Mouse (Mus musculus): Measurements from ENCODE around the gene Zfp715. TPM values are rescaled to one million over a fixed set of nuclear protein-coding genes. Genes with fewer than 3 reads are reported as not detected.
A peak's percentile ranks its signal among the peaks of the same experiment; 100 is the strongest.
"Not testable (repeated sequence)": the region's sequence is repeated elsewhere in the genome, so short reads cannot be mapped to it uniquely, and the experiment has no call there.

Zfp715 gene
- total RNA-seq, 1 experiment from 2014 or later = 23.1 TPM

- peak; percentile 23 to 46 for ATAC-seq (replicated peaks in 1 of 2; ENCODE audit: insufficient read depth in 1 of 2, low FRiP score in 2 of 2, low TSS enrichment in 1 of 2, low read depth in 1 of 2, poor library complexity in 2 of 2, severe bottlenecking in 2 of 2)
Measured at GRCm38 (mm10) chr7:43312386-43313012, 595 bp downstream of the Zfp715 start.

- no peak for ATAC-seq (replicated peaks in 1 of 2; ENCODE audit: insufficient read depth in 1 of 2, low FRiP score in 2 of 2, low TSS enrichment in 1 of 2, low read depth in 1 of 2, poor library complexity in 2 of 2, severe bottlenecking in 2 of 2)
Measured at GRCm38 (mm10) chr7:43311632-43312031, 1.5 kb downstream of the Zfp715 start.

- ATAC-seq (replicated peaks in 1 of 2; ENCODE audit: insufficient read depth in 1 of 2, low FRiP score in 2 of 2, low TSS enrichment in 1 of 2, low read depth in 1 of 2, poor library complexity in 2 of 2, severe bottlenecking in 2 of 2) = no peak
Measured at GRCm38 (mm10) chr7:43309069-43309468, 4.0 kb downstream of the Zfp715 start.

- ATAC-seq (replicated peaks in 1 of 2; ENCODE audit: insufficient read depth in 1 of 2, low FRiP score in 2 of 2, low TSS enrichment in 1 of 2, low read depth in 1 of 2, poor library complexity in 2 of 2, severe bottlenecking in 2 of 2) = 0 out of 4 replicates have a peak, but pooled peaks have one; percentile 29 to 41
Measured at GRCm38 (mm10) chr7:43305235-43305634, 7.9 kb downstream of the Zfp715 start.

- ATAC-seq (replicated peaks in 1 of 2; ENCODE audit: insufficient read depth in 1 of 2, low FRiP score in 2 of 2, low TSS enrichment in 1 of 2, low read depth in 1 of 2, poor library complexity in 2 of 2, severe bottlenecking in 2 of 2) = no peak
Measured at GRCm38 (mm10) chr7:43291524-43291923, 21.6 kb downstream of the Zfp715 start.

GRCm38 (mm10) chr7:43282859-43283595 lies 30.1 kb downstream of the Zfp715 start:
- ATAC-seq (replicated peaks in 1 of 2; ENCODE audit: insufficient read depth in 1 of 2, low FRiP score in 2 of 2, low TSS enrichment in 1 of 2, low read depth in 1 of 2, poor library complexity in 2 of 2, severe bottlenecking in 2 of 2) = peak; percentile 72 to 83

- ATAC-seq (replicated peaks in 1 of 2; ENCODE audit: insufficient read depth in 1 of 2, low FRiP score in 2 of 2, low TSS enrichment in 1 of 2, low read depth in 1 of 2, poor library complexity in 2 of 2, severe bottlenecking in 2 of 2) = no peak
Measured at GRCm38 (mm10) chr7:43282459-43282858, 30.6 kb downstream of the Zfp715 start.

- ATAC-seq (replicated peaks in 1 of 2; ENCODE audit: insufficient read depth in 1 of 2, low FRiP score in 2 of 2, low TSS enrichment in 1 of 2, low read depth in 1 of 2, poor library complexity in 2 of 2, severe bottlenecking in 2 of 2) = no peak
Measured at GRCm38 (mm10) chr7:43277401-43277800, 35.7 kb downstream of the Zfp715 start.

- not testable (repeated sequence) for ATAC-seq (replicated peaks in 1 of 2; ENCODE audit: insufficient read depth in 1 of 2, low FRiP score in 2 of 2, low TSS enrichment in 1 of 2, low read depth in 1 of 2, poor library complexity in 2 of 2, severe bottlenecking in 2 of 2)
Measured at GRCm38 (mm10) chr7:43276178-43276577, 36.9 kb downstream of the Zfp715 start.

- peak; percentile 43 to 68; a peak in 2 of 4 replicates for ATAC-seq (replicated peaks in 1 of 2; ENCODE audit: insufficient read depth in 1 of 2, low FRiP score in 2 of 2, low TSS enrichment in 1 of 2, low read depth in 1 of 2, poor library complexity in 2 of 2, severe bottlenecking in 2 of 2)
Measured at GRCm38 (mm10) chr7:43273476-43273875, 39.6 kb downstream of the Zfp715 start.

GRCm38 (mm10) chr7:43267359-43267758 lies 45.7 kb downstream of the Zfp715 start:
- ATAC-seq (replicated peaks in 1 of 2; ENCODE audit: insufficient read depth in 1 of 2, low FRiP score in 2 of 2, low TSS enrichment in 1 of 2, low read depth in 1 of 2, poor library complexity in 2 of 2, severe bottlenecking in 2 of 2) = not testable (repeated sequence)

GRCm38 (mm10) chr7:43253540-43253939 lies 59.6 kb downstream of the Zfp715 start:
- no peak for ATAC-seq (replicated peaks in 1 of 2; ENCODE audit: insufficient read depth in 1 of 2, low FRiP score in 2 of 2, low TSS enrichment in 1 of 2, low read depth in 1 of 2, poor library complexity in 2 of 2, severe bottlenecking in 2 of 2)

- ATAC-seq (replicated peaks in 1 of 2; ENCODE audit: insufficient read depth in 1 of 2, low FRiP score in 2 of 2, low TSS enrichment in 1 of 2, low read depth in 1 of 2, poor library complexity in 2 of 2, severe bottlenecking in 2 of 2) = peak in 1 of 2 experiments; percentile 53; a peak in 2 of 4 replicates
Measured at GRCm38 (mm10) chr7:43250718-43251117, 62.4 kb downstream of the Zfp715 start.

Other genes starting within 250 kb of the Zfp715 start
- gene Zfp936, start 199.1 kb downstream of the Zfp715 start, total RNA-seq (2017) = not detected in 2 replicates
- gene Siglecf, start 38.0 kb upstream of the Zfp715 start, total RNA-seq (2017) = 5.0 and 7.6 TPM in 2 replicates
- 3.0 and 6.3 TPM in 2 replicates for gene Siglecg, start 94.9 kb upstream of the Zfp715 start, total RNA-seq (2017)
- gene Lim2, start 114.4 kb upstream of the Zfp715 start, total RNA-seq (2017) = not detected in 2 replicates
- gene Nkg7, start 123.8 kb upstream of the Zfp715 start, total RNA-seq (2017) = 94.2 and 115 TPM in 2 replicates
- gene Cldnd2, start 127.5 kb upstream of the Zfp715 start, total RNA-seq (2017) = not detected in 2 replicates
- 316 and 319 TPM in 2 replicates for gene Etfb, start 130.8 kb upstream of the Zfp715 start, total RNA-seq (2017)
- gene Gm45233, start 130.8 kb upstream of the Zfp715 start, total RNA-seq (2017) = 2.5 TPM in 1 of 2 replicates, not detected in the other
- 5.0 and 5.1 TPM in 2 replicates for gene Vsig10l, start 149.9 kb upstream of the Zfp715 start, total RNA-seq (2017)
- not detected in 2 replicates for gene Iglon5, start 176.8 kb upstream of the Zfp715 start, total RNA-seq (2017)
- not detected in 2 replicates for gene 4931406B18Rik, start 192.6 kb upstream of the Zfp715 start, total RNA-seq (2017)
- 26.9 and 29.0 TPM in 2 replicates for gene Cd33, start 231.1 kb upstream of the Zfp715 start, total RNA-seq (2017)
- 6.1 and 6.6 TPM in 2 replicates for gene Zfp658, start 249.0 kb upstream of the Zfp715 start, total RNA-seq (2017)